Mouse (Mus musculus): ENCODE measurements around the gene Inca1.

The Inca1 gene

DNA sequence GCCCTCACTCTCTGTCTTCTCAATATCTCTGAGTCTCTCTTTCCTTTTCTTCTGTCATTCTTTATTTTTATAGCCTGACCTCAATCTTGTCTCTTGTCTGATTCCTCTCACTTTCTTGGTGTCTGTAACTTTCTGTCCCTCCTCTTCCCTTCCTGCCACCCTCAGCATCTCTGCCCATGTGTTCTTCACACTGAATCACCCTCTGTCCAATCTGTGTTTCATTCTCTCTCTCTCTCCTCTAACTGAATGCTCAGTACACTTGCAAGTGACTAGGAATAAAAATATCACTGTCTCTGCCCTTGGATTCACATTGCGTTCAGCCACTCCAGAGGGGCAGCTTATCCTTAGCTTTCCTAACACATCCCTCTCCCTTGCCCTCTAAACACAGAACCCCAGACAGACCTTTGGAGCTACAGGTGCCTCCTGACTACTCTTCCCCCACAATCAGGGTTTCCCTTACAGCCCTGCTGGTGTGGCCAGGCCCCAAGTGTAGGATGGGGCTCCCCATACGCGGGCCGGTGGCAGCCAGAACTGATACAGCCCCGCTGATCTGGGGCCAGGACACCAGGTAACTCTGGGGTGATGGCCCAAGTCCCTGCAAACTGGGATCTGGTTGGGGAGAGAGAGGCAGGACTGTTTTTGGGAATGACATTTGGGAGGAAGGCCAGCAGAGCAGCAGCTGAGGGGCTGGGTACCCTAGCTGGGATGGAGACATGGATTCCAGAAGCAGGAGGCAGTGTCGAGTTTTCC, 2.2 kb upstream of the Inca1 start:
- DNase-seq (ENCODE audit: low read depth, low spot score): no peak

GRCm38 (mm10) chr11:70701221-70701955, 1.4 kb upstream of the Inca1 start:
- DNase-seq (ENCODE audit: low read depth, low spot score): peak; percentile 13

DNA sequence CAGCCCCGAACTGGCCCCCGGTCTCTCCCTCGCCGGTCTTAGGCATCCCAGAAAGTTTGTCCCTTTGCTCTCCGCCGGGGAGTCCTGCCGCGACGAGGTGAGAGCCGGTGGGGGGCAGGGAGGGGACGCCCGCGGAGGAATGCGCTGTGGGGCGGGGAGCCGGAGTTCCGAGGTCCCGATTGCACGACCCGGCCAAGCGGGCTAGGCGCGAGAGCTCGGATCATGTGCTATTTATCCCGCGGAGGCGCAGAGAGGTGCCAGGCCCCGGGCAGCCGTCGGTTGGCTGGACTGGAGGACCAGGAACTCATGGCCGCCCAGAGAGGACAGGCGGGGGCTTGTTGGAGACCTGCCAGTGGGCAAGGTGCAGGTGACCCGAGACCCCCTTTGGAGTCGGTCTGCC, 658 bp upstream of the Inca1 start:
- DNase-seq (ENCODE audit: low read depth, low spot score): peak; percentile 70

DNA sequence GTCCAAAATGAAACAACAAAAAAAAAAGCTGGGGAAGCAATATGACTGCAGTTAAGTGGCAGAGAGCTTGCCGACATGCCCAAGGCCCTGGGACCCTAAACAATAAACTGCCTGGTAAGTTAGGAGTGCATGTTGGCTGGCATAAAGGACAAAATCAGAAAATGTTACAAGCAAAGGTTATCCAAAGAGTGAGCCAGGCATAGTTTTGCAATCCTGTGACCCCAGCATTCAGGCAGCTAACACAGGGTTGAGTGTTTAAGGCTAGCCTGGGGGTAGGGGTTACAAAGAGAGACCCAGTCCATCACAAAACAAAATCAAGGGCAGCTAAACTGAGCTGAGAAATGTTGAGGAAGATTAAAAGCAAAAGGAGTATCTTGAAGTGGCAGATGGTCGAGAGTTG, 904 bp downstream of the Inca1 start:
- no peak for DNase-seq (ENCODE audit: low read depth, low spot score)

- peak; percentile 68 for DNase-seq (ENCODE audit: low read depth, low spot score)
Measured at GRCm38 (mm10) chr11:70697376-70697775, 2.6 kb downstream of the Inca1 start.

- no peak for DNase-seq (ENCODE audit: low read depth, low spot score)
Measured at GRCm38 (mm10) chr11:70693504-70693903, 6.5 kb downstream of the Inca1 start.

GRCm38 (mm10) chr11:70689578-70689977, 10.4 kb downstream of the Inca1 start:
- DNase-seq (ENCODE audit: low read depth, low spot score): no peak

DNA sequence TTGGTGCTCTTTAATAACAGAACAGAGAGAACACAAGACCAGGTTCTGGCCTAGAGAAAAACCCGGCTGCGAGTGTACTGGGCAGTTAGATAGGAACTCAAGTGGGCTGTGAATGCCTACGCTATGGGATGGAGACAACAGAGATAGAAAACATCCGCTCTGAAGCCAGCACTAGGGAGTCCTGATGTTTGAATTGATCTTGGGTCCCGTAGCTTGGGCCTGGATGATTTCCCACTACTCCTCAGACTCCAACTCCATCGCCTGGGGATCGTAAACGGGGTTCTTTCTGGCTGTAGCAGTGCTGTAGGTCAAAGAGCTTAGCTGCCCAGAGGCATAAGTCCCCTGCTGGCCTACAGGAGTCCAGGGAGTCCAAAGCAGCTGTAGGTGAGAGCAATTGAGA, 11.6 kb downstream of the Inca1 start:
- DNase-seq (ENCODE audit: low read depth, low spot score): no peak

GRCm38 (mm10) chr11:70687601-70688199, 12.3 kb downstream of the Inca1 start, which contains the start of gene Camta2:
Camta2 (minus strand) TSS chr11:70688105.
- DNase-seq (ENCODE audit: low read depth, low spot score): peak; percentile 85

GRCm38 (mm10) chr11:70686901-70687566, 12.9 kb downstream of the Inca1 start:
- no peak for DNase-seq (ENCODE audit: low read depth, low spot score)

DNA sequence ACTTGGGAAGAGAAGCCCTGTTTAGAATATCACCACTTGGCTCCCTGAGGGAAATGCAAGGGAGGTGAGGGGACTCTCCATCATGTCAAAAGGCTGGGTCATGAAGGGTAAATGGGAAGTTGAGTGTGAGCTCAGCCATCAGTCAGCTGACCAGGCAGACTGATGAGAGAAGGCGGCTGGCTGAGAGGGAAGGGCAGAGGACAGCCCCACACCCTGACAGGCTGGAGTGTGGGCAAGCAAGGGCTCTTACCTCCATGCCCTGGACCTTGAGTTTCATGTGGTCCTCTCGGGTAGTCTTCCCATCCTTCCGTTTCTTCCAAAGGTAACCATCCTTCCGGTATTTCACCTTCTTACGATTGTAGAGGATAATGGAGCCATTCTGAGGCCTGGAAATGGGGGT, 16.3 kb downstream of the Inca1 start:
- no peak for DNase-seq (ENCODE audit: low read depth, low spot score)

DNA sequence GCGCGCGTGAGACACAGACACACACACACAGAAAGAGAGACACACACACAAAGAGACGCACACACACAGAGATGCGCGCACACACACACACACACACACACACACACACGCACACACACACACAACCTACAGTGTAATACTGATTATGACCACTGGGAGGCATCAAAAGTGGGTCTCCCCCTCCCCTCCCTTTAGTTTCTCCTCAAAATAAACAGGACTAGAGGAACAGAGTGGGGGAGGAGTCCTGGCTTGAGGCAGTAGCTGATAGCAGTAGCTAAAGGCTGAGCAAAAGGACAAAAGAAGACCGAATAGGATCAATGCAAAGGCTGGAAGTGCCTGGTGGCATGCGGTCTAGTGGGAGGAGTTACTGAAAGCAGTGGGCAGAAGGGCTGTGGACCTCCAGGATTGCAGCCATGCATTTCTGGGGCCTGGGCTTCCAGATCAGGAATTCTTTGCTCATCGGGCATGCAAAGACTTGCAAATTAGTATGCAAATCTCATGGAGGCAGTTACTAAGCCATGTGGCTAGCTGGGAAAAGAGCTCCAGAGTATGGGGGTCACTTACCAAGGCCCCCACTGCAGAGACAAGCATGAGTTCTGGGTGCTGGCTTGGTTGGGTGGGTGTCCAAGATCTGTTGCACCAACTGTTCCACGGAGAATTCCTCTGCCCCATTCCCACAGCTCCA, 17.9 kb downstream of the Inca1 start:
- peak; percentile 73 for DNase-seq (ENCODE audit: low read depth, low spot score)

- no peak for DNase-seq (ENCODE audit: low read depth, low spot score)
Measured at GRCm38 (mm10) chr11:70681170-70681569, 18.8 kb downstream of the Inca1 start.

DNA sequence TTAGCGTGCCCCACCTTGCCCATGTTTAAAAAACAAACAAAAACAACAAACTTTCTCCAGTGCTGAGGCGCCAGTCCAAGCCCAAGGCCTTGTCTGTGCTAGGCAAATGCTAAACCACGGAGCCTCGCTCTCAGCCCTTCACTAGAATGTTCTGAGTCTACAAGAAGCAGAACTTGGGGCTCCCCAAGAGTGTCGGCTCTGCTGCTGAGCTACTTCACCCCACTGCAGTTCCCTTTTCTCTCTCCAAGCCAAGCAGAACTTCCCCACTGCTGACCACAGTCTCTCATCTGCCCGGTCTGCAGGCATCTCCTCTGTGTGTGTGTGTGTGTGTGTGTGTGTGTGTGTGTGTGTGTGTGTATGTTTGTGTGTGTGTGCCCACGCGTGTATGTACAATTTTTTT, 20.1 kb downstream of the Inca1 start:
- no peak for DNase-seq (ENCODE audit: low read depth, low spot score)

DNA sequence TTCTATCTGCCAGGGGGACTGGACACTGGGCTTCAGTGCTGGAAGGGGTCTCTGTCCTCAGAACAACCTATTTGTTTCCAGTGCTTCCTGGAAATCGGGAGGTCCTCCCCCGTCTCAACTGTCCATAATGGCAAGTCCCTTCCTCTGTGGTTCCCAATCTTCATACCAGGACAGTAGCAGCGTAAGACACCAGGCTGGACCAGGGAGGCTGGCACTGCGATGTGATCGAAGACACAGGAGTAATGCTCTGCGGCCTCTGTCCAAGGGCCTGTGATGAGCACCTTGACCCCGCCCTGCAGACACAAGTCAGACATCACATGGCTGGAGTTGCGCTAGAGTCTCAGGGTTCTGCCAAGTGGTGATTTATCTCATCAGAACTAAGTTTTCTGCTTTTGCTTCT, 20.6 kb downstream of the Inca1 start:
- DNase-seq (ENCODE audit: low read depth, low spot score): no peak

GRCm38 (mm10) chr11:70678576-70678975, 21.4 kb downstream of the Inca1 start:
- no peak for DNase-seq (ENCODE audit: low read depth, low spot score)

GRCm38 (mm10) chr11:70678092-70678491, 21.9 kb downstream of the Inca1 start:
- no peak for DNase-seq (ENCODE audit: low read depth, low spot score)

GRCm38 (mm10) chr11:70674501-70674900, 25.5 kb downstream of the Inca1 start:
- no peak for DNase-seq (ENCODE audit: low read depth, low spot score)

GRCm38 (mm10) chr11:70674014-70674413, 25.9 kb downstream of the Inca1 start:
- DNase-seq (ENCODE audit: low read depth, low spot score): no peak

DNA sequence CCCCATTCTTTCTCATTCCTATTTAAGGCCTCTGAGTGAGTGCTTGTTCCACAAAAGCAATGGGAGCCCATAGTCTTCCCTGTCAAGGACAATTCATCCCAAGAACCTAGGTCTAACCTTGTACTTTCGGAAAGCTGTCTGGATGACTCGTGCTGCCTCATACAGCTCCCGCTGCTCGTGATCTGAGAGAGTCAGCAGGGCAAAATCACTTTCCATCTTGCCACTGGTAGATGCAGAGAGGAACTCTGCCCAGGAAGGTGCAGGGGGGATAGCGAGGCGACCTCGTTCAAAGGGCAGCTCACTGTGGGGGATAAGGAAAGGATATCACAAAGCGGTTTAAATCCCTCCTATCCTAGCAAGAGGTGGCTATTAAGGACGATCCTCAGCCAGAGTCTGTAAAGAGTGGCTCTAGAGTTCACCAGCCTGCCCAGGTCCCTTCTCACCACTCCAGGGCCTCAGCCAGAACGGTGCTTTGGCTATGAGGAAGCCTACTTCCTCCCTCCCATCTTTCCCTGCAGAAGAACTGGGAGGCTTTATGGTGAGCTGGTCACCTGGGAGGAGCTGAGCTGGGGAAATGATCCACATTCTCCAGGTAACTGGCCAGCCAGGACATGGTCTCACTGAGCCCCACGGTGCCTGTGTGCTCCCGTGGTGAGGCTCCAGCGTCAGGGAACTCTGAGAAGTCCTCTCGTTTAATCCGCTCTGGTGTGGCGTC, 28.5 kb downstream of the Inca1 start:
- no peak for DNase-seq (ENCODE audit: low read depth, low spot score)

DNA sequence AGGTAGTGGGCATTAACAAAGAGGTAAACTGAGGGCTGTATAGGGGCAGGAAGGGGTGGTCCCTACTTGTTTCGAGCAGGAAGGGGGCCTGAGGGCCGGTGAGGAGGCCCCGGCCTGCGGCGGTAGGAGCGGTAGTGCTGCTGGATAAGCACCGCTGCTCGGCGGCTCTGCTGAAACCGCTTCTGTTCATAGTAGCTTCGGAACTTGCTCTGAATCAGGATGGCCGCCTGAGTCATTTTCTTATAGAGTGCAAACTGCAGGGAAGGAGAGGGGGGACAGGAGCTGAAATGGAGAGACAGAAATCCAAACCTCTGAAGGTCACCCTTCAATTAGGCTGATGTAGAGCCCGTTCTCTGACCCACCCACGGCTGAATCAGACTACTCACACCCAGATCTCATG, 29.5 kb downstream of the Inca1 start:
- DNase-seq (ENCODE audit: low read depth, low spot score): no peak
